Mouse (Mus musculus) thymus, adult 2 months (tissue): ENCODE results near the gene Alyref. TPM values are rescaled to one million over a fixed set of nuclear protein-coding genes. Genes with fewer than 3 reads are reported as not detected.
A peak's percentile ranks its signal among the peaks of the same experiment; 100 is the strongest.

Experiments used
- DNase-seq: peaks from one replicate; pipeline ENCODE4 v3.0.0; 2021
- H3K27ac ChIP-seq: fragments of 200-500 bp; 2 replicates; pipeline ENCODE4 v1.5.1; 2012; ENCODE audit warnings: low read length, control low read depth; ENCODE audit not compliant: control insufficient read depth, insufficient read depth
- H3K27me3 ChIP-seq: fragments of 200-500 bp; 2 replicates; pipeline ENCODE4 v1.6.1; 2012; ENCODE audit warnings: mild to moderate bottlenecking, low read length, moderate library complexity, mixed read lengths; ENCODE audit not compliant: control insufficient read depth, insufficient read depth
- H3K36me3 ChIP-seq: fragments of 200-500 bp; 2 replicates; pipeline ENCODE4 v1.6.1; 2012; ENCODE audit warnings: mild to moderate bottlenecking, low read length, moderate library complexity; ENCODE audit not compliant: control insufficient read depth, insufficient read depth
- H3K4me1 ChIP-seq: fragments of 200-500 bp; replicated peaks from 2 replicates; pipeline ENCODE4 v1.6.1; 2012; ENCODE audit warnings: low read length; ENCODE audit not compliant: control insufficient read depth, insufficient read depth
- H3K4me3 ChIP-seq: fragments of 200-500 bp; 2 replicates; pipeline ENCODE4 v1.5.1; 2012; ENCODE audit warnings: mild to moderate bottlenecking, low read length, control low read depth, moderate library complexity; ENCODE audit not compliant: control insufficient read depth, insufficient read depth
- CTCF ChIP-seq: fragments of 200-500 bp; IDR thresholded peaks from 2 replicates; pipeline ENCODE4 v1.5.1; 2012; ENCODE audit warnings: mild to moderate bottlenecking, control low read depth, low read length, moderate library complexity, borderline replicate concordance; ENCODE audit not compliant: control insufficient read depth, poor library complexity, insufficient read depth; ENCODE audit errors: extremely low read depth
- POLR2A ChIP-seq: fragments of 200-500 bp; IDR thresholded peaks from 2 replicates; pipeline ENCODE4 v1.6.1; 2012; ENCODE audit warnings: mild to moderate bottlenecking, low read length, control low read depth, moderate library complexity; ENCODE audit not compliant: control insufficient read depth, poor library complexity, insufficient read depth; ENCODE audit errors: extremely low read depth
- WGBS: fragments of 180-500 bp; shearing (Covaris S2); methylation state at CpG from one replicate; pipeline ENCODE4 v1.1.7; 2018; 5-methylcytosine and 5-hydroxymethylcytosine counted together
- polyA plus RNA-seq: library from polyadenylated mRNA; depleted of rRNA; stranded (reverse); fragments of >200 nt; gene quantifications from 2 replicates; pipeline ENCODE4 v1.2.3, GENCODE M21; 2012; rRNA removed

Gene Alyref
- polyA plus RNA-seq, 1 experiment: 60.9 TPM

- WGBS: 9% methylated on average over 7 of the region's 7 CpGs
- Histone ChIP-seq H3K4me3 (peak overlapping the region; percentile 81), H3K27ac (peak overlapping the region; percentile 29; the same call in 1 of the 2 replicates), H3K36me3 (peaks cover 7% of the 10 kb centered on the region), H3K27me3 (no peaks in the 10 kb centered on the region), H3K4me1 (peaks cover 24% of the 10 kb centered on the region)
- no peak for DNase-seq
- no peak for TF ChIP-seq CTCF
- TF ChIP-seq POLR2A: no peak
These were observed 49.4 kb downstream of the Alyref start for GRCm38 (mm10) chr11:120548786-120549167.

- TF ChIP-seq CTCF (no peak), POLR2A (no peak)
- WGBS: 76% methylated on average over 3 of the region's 3 CpGs
These were observed 50.0 kb downstream of the Alyref start for GRCm38 (mm10) chr11:120548214-120548613.

GRCm38 (mm10) chr11:120547469-120547868 is 50.7 kb downstream of the Alyref start:
- H3K27me3 ChIP-seq: no peaks in the 10 kb centered on the region
- no peak overlapping the region for H3K4me3 ChIP-seq
- H3K4me1 ChIP-seq: peaks cover 24% of the 10 kb centered on the region
- DNase-seq: peak; percentile 23
- WGBS: 49% methylated on average over 2 of the region's 2 CpGs
- H3K27ac ChIP-seq: no peak overlapping the region
- TF ChIP-seq POLR2A (no peak), CTCF (no peak)
- H3K36me3 ChIP-seq: peaks cover 16% of the 10 kb centered on the region

More at GRCm38 (mm10) chr11:120548214-120548613, 50.0 kb downstream of the Alyref start:
- H3K27me3 ChIP-seq: no peaks in the 10 kb centered on the region
- H3K27ac ChIP-seq: no peak overlapping the region
- peaks cover 24% of the 10 kb centered on the region for H3K4me1 ChIP-seq
- no peak overlapping the region for H3K4me3 ChIP-seq
- peaks cover 10% of the 10 kb centered on the region for H3K36me3 ChIP-seq
- no peak for DNase-seq

GRCm38 (mm10) chr11:120545964-120546363 is 52.2 kb downstream of the Alyref start:
- Histone ChIP-seq H3K36me3 (peaks cover 16% of the 10 kb centered on the region), H3K27ac (no peak overlapping the region), H3K27me3 (no peaks in the 10 kb centered on the region), H3K4me1 (peaks cover 24% of the 10 kb centered on the region), H3K4me3 (no peak overlapping the region)
- DNase-seq: no peak
- no peak for TF ChIP-seq POLR2A
- TF ChIP-seq CTCF: no peak
- WGBS: 99% methylated on average over 3 of the region's 3 CpGs

GRCm38 (mm10) chr11:120542376-120542775 is 55.8 kb downstream of the Alyref start:
- TF ChIP-seq CTCF (no peak), POLR2A (no peak)
- Histone ChIP-seq H3K4me1 (peaks cover 9% of the 10 kb centered on the region), H3K4me3 (no peak overlapping the region), H3K27me3 (no peaks in the 10 kb centered on the region), H3K36me3 (peaks cover 16% of the 10 kb centered on the region), H3K27ac (no peak overlapping the region)
- 99% methylated on average over 6 of the region's 6 CpGs for WGBS
- DNase-seq: no peak

Other genes starting within 250 kb of the Alyref start
- gene Actg1, start 249.8 kb downstream of the Alyref start, polyA plus RNA-seq: 1,233 and 1,455 TPM in 2 replicates
- 0.19 and 0.37 TPM in 2 replicates for gene Fscn2, start 236.8 kb downstream of the Alyref start, polyA plus RNA-seq
- 59.7 and 64.4 TPM in 2 replicates for gene Faap100, start 219.6 kb downstream of the Alyref start, polyA plus RNA-seq
- gene Nploc4, start 160.7 kb downstream of the Alyref start, polyA plus RNA-seq: 71.4 and 86.4 TPM in 2 replicates
- 16.8 and 24.0 TPM in 2 replicates for gene Tspan10, start 155.7 kb downstream of the Alyref start, polyA plus RNA-seq
- 0.55 and 0.64 TPM in 2 replicates for gene Pde6g, start 144.9 kb downstream of the Alyref start, polyA plus RNA-seq
- 15.5 and 17.3 TPM in 2 replicates for gene Oxld1, start 140.3 kb downstream of the Alyref start, polyA plus RNA-seq
- 25.6 and 30.1 TPM in 2 replicates for gene Ccdc137, start 140.2 kb downstream of the Alyref start, polyA plus RNA-seq
- 25.9 and 28.4 TPM in 2 replicates for gene Arl16, start 130.8 kb downstream of the Alyref start, polyA plus RNA-seq
- gene Mrpl12, start 113.8 kb downstream of the Alyref start, polyA plus RNA-seq: 89.6 and 92.3 TPM in 2 replicates
- 102 and 103 TPM in 2 replicates for gene Slc25a10, start 106.5 kb downstream of the Alyref start, polyA plus RNA-seq
- 1.0 TPM in 2 replicates for gene Gcgr, start 67.7 kb downstream of the Alyref start, polyA plus RNA-seq
- gene Mcrip1, start 48.6 kb downstream of the Alyref start, polyA plus RNA-seq: 167 and 191 TPM in 2 replicates
- gene Ppp1r27, start 47.2 kb downstream of the Alyref start, polyA plus RNA-seq: 5.0 and 6.4 TPM in 2 replicates
- gene P4hb, start 25.1 kb downstream of the Alyref start, polyA plus RNA-seq: 125 and 139 TPM in 2 replicates
- 1,184 and 1,219 TPM in 2 replicates for gene Arhgdia, start 16.7 kb downstream of the Alyref start, polyA plus RNA-seq
- 127 and 140 TPM in 2 replicates for gene Anapc11, start 56 bp upstream of the Alyref start, polyA plus RNA-seq
- 2.2 and 2.8 TPM in 2 replicates for gene Npb, start 10.1 kb upstream of the Alyref start, polyA plus RNA-seq
- 247 and 260 TPM in 2 replicates for gene Pcyt2, start 19.6 kb upstream of the Alyref start, polyA plus RNA-seq
- 169 and 184 TPM in 2 replicates for gene Sirt7, start 26.9 kb upstream of the Alyref start, polyA plus RNA-seq
- 33.6 and 35.5 TPM in 2 replicates for gene Mafg, start 35.2 kb upstream of the Alyref start, polyA plus RNA-seq
- 2.8 and 3.4 TPM in 2 replicates for gene Pycr1, start 45.4 kb upstream of the Alyref start, polyA plus RNA-seq
- 1.2 and 3.2 TPM in 2 replicates for gene Myadml2, start 49.8 kb upstream of the Alyref start, polyA plus RNA-seq
- gene Notum, start 62.8 kb upstream of the Alyref start, polyA plus RNA-seq: 0.24 and 0.89 TPM in 2 replicates
- 170 and 183 TPM in 2 replicates for gene Aspscr1, start 74.6 kb upstream of the Alyref start, polyA plus RNA-seq
- 103 and 112 TPM in 2 replicates for gene Cenpx, start 115.4 kb upstream of the Alyref start, polyA plus RNA-seq
- 69.2 and 77.3 TPM in 2 replicates for gene Lrrc45, start 115.6 kb upstream of the Alyref start, polyA plus RNA-seq
- 22.8 and 26.3 TPM in 2 replicates for gene Rac3, start 123.1 kb upstream of the Alyref start, polyA plus RNA-seq
- gene Dcxr, start 128.9 kb upstream of the Alyref start, polyA plus RNA-seq: 78.4 and 126 TPM in 2 replicates
- gene Cbr2, start 133.7 kb upstream of the Alyref start, polyA plus RNA-seq: 426 and 617 TPM in 2 replicates
- gene Hmga1b, start 164.4 kb upstream of the Alyref start, polyA plus RNA-seq: 3.3 and 4.5 TPM in 2 replicates
- 87.4 and 102 TPM in 2 replicates for gene Rfng, start 185.8 kb upstream of the Alyref start, polyA plus RNA-seq
- gene Gps1, start 185.9 kb upstream of the Alyref start, polyA plus RNA-seq: 171 and 193 TPM in 2 replicates
- gene Dus1l, start 198.0 kb upstream of the Alyref start, polyA plus RNA-seq: 65.8 and 70.3 TPM in 2 replicates
- 973 and 1,776 TPM in 2 replicates for gene Fasn, start 226.2 kb upstream of the Alyref start, polyA plus RNA-seq